Mouse (Mus musculus) thymus, postnatal 36 days (tissue): Measurements from ENCODE around the gene Kcnd2.

ENCODE experiments used
- DNase-seq, 2 experiments: peaks; one replicate each; pipeline ENCODE4 v3.0.0; 2022; ENCODE audit warnings: mixed read lengths in 2 of 2

Kcnd2 gene

GRCm38 (mm10) chr6:21697641-21698040 is 482.3 kb downstream of the Kcnd2 start:
- DNase-seq = no peak

GRCm38 (mm10) chr6:21701131-21701530 is 485.8 kb downstream of the Kcnd2 start:
- no peak for DNase-seq

GRCm38 (mm10) chr6:21709228-21709627 is 493.9 kb downstream of the Kcnd2 start:
- DNase-seq = no peak

- no peak for DNase-seq
Measured at GRCm38 (mm10) chr6:21719121-21719520, 503.8 kb downstream of the Kcnd2 start.

DNA sequence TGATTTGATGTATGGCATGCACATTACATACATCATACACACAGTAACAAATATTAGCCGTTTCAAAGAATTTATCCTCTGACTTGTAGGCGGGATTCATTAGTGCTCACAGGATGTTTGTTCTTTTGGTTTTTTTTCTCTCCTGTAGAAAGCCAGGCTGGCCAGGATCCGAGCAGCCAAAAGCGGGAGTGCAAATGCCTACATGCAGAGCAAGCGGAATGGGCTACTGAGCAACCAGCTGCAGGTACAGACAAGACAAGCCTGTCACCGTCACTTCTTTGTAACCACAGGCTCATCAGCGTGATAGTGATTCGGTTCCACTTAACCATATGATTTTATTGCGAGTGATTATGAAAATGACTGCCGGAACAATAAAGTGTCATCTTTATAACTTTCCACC is 506.9 kb downstream of the Kcnd2 start:
- DNase-seq = no peak

DNA sequence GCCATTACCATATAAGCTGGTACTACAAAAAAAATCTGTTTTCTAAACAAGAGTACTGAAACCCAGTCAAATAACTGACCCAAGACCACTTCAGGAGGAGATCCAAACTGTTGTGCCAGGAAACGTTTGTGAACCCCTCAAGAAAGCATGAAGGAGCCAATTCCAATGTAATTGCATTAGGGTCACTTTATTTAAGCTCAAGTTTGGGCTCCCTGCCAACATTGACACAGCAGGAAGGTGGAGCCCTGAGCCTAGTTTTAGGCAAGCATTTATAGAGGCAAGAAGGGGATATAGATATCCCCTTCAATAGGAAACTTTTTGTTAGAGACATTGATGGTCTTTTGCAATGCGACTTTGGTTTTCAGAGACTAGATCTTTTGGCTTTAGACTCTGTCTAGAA is 525.3 kb downstream of the Kcnd2 start:
- no peak for DNase-seq

DNA sequence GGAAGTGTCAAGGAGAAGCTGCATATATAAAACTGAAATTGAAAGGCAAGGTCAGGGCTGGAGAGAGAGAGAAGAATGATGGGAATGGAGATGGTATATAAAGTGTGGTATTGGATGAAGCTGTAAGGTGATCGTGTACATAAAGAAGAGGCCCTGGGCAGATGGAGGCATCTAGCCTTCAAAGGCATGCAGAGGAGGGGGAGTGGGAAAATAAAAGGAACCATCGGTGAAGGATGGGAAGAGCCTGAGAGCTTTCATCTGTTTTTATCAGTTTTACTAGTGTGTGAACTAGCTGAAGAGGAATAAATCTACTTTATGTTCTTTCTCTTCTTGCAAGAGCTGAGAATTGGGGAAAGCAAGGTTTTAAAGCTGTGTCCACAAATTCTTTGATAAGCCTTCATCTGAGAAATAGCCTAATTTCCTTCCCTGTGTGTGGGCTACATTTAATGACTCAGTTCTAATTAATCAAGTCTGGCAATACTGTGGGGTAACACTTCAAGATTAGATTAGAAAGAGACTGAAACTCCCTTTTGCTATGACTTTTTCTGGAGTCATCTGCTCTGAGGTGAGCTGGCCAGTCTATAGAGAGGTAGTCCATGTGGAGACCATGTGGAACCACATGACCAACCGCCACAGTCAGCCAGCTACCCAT is 529.4 kb downstream of the Kcnd2 start:
- DNase-seq = no peak

- no peak for DNase-seq
Measured at GRCm38 (mm10) chr6:21747536-21747935, 532.2 kb downstream of the Kcnd2 start.

DNA sequence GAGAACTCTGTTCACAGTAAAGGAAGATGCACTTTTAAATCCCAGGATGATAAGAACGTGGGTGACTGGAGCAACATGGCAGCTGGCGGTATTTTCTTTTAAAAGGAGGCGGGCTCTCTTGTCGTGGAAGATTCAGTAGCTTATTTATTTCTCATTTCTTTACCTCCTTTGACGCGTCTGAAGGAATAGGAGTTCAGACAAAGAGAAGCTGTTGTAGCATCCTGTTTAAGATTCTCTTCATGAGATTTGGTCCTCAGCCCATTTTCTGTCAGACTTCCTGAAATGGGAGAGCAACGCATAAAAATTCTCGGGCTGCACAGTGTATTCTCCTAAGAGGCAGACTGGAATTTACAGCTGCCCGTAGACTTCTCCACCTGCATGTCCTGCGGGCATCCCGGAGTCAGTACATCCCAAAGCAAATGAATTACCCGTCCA is 552.5 kb downstream of the Kcnd2 start:
- DNase-seq = no peak

- DNase-seq = no peak
Measured at GRCm38 (mm10) chr6:21768745-21769446, 553.6 kb downstream of the Kcnd2 start.

GRCm38 (mm10) chr6:21769447-21769809 is 554.1 kb downstream of the Kcnd2 start:
- DNase-seq = no peak

DNA sequence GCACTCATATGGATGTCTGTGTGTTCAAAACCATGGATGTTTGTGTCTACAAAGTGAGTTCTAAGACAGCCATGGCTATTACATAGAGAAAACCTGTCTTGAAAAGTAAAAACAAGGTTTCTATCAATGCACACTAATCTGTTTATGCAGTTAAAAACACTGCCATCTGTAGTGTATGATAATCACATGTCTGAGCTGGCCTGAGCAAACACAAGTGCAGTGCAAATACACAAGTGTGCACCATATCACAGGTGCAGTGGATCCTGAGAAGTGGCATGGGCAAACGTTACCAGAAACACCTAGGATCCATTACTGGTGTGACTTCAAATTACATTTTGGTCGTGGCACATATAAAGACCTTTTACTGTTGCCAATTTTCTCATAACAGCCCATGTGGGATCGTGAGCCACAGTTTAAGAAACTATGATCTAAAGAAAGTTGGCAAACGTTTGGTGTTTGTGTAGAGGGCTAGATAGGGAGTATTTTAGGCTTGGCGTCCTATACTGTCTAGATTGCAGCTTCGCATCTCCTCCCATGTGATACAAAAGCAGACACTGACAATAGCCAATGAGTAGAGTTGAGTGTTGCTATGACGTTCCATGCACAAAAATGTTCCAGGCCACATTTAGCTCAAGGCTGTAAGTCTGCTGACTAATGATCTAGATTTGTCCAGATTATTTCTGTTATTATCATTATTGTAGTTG is 559.1 kb downstream of the Kcnd2 start:
- no peak for DNase-seq
